Mouse (Mus musculus) heart, embryonic 15.5 days (tissue): ENCODE results near the gene Plbd1. TPM values are rescaled to one million over a fixed set of nuclear protein-coding genes. Genes with fewer than 3 reads are reported as not detected.

Experiments
- ATAC-seq: fragments of 200-750 bp; cut with Nextera tagmentation; replicated peaks from 2 replicates; pipeline ENCODE4 v1.8.0; 2017; ENCODE audit warnings: low read depth, moderate TSS enrichment; ENCODE audit not compliant: insufficient number of reproducible peaks, insufficient read depth, low FRiP score
- H3K27ac ChIP-seq: fragments of 300-500 bp; sonication (generic); 2 replicates; pipeline ENCODE4 v1.5.1; 2015; ENCODE audit warnings: mild to moderate bottlenecking, inconsistent platforms
- H3K27me3 ChIP-seq: fragments of 300-500 bp; sonication (generic); 2 replicates; pipeline ENCODE4 v1.6.1; 2015; ENCODE audit warnings: inconsistent platforms
- H3K36me3 ChIP-seq: fragments of 300-500 bp; sonication (generic); 2 replicates; pipeline ENCODE4 v1.6.1; 2015; ENCODE audit warnings: mild to moderate bottlenecking, inconsistent platforms
- H3K4me1 ChIP-seq: fragments of 300-500 bp; sonication (generic); replicated peaks from 2 replicates; pipeline ENCODE4 v1.6.1; 2015; ENCODE audit warnings: inconsistent platforms
- H3K4me2 ChIP-seq: fragments of 300-500 bp; sonication (generic); 2 replicates; pipeline ENCODE4 v1.6.1; 2015; ENCODE audit warnings: inconsistent platforms, mild to moderate bottlenecking, moderate library complexity
- H3K4me3 ChIP-seq: fragments of 300-500 bp; sonication (generic); 2 replicates; pipeline ENCODE4 v1.5.1; 2015; ENCODE audit warnings: mild to moderate bottlenecking, inconsistent platforms
- H3K9ac ChIP-seq: fragments of 300-500 bp; sonication (generic); 2 replicates; pipeline ENCODE4 v1.6.1; 2015; ENCODE audit warnings: mild to moderate bottlenecking, inconsistent platforms
- H3K9me3 ChIP-seq: fragments of 300-500 bp; sonication (generic); replicated peaks from 2 replicates; pipeline ENCODE4 v1.6.1; 2016; ENCODE audit warnings: inconsistent platforms
- WGBS: fragments of 180-500 bp; shearing (Covaris S2); methylation state at CpG from one replicate; pipeline ENCODE4 v1.1.7; 2015; ENCODE audit warnings: mixed read lengths; 5-methylcytosine and 5-hydroxymethylcytosine counted together
- polyA plus RNA-seq: library from polyadenylated mRNA; unstranded; fragments of >200 nt; fragmentation: Nextera tagmentation; extraction: Ambion mirVana; gene quantifications from 2 replicates; pipeline ENCODE4 v1.2.1, GENCODE M21; 2015

The Plbd1 gene
- polyA plus RNA-seq, 1 experiment from 2014 or later, result 4.8 TPM

DNA sequence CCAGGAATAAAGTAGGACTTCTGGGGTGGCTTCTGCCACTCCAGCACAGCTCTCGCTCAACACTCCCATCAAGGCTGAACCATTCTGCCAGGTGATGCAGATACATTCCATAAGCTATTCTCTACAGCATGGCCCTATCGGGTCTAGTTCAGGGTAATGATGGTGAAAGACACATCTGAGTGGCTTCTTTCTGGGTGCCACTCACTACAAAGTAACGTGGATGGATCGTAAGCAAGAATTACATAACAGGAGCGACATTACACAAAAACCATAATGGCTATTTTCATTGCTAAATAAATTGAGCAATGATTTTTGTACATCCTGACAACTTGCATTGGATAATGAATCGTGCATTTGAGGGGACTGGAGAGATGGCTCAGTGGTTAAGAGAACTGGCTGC lies 13.2 kb upstream of the Plbd1 start:
- no peak overlapping the region for H3K9ac ChIP-seq
- H3K4me2 ChIP-seq, result no peak overlapping the region
- no peaks in the 10 kb centered on the region for H3K36me3 ChIP-seq
- peaks cover 15% of the 10 kb centered on the region for H3K4me1 ChIP-seq
- no peak overlapping the region for H3K27ac ChIP-seq
- H3K4me3 ChIP-seq, result no peak overlapping the region
- 86% methylated on average over 6 of the region's 6 CpGs for whole genome bisulfite sequencing
- H3K27me3 ChIP-seq, result no peaks in the 10 kb centered on the region
- no peak for ATAC-seq
- H3K9me3 ChIP-seq, result peaks cover 8% of the 10 kb centered on the region

GRCm38 (mm10) chr6:136672467-136672866 lies 10.7 kb upstream of the Plbd1 start:
- H3K9ac ChIP-seq, result no peak overlapping the region
- H3K4me2 ChIP-seq, result peak overlapping the region; percentile 37; the same call in 1 of the 2 replicates
- H3K4me3 ChIP-seq, result no peak overlapping the region
- peaks cover 8% of the 10 kb centered on the region for H3K9me3 ChIP-seq
- H3K27me3 ChIP-seq, result 0 out of 2 replicates have a peak, but pooled peaks cover 3% of the 10 kb centered on the region
- ATAC-seq, result peak; percentile 86
- H3K27ac ChIP-seq, result peak overlapping the region; percentile 79
- peaks cover 22% of the 10 kb centered on the region for H3K4me1 ChIP-seq
- no peaks in the 10 kb centered on the region for H3K36me3 ChIP-seq
- WGBS, result 23% methylated on average over 7 of the region's 7 CpGs

DNA sequence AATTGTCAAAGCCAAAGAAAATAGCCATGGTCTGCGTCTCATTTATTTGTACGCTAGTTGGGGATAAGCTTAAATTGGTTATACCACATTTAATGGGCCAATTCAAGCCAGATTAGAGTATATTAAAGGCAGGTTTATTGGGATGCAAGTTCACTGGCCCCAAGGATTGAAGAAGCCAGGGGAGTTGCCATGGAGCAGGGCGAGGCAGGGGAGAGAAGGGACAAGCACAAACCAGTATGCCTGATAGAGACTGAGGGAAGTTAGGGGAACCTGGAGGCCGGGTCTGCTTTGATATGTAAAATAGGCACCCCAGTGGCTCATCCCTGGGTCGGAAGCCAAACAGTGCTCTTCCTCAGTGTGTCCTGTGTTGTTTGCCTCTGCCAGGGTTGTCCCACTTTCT lies 7.5 kb upstream of the Plbd1 start:
- no peak overlapping the region for H3K9ac ChIP-seq
- H3K4me3 ChIP-seq, result no peak overlapping the region
- ATAC-seq, result no peak
- no peaks in the 10 kb centered on the region for H3K36me3 ChIP-seq
- H3K27me3 ChIP-seq, result 0 out of 2 replicates have a peak, but pooled peaks cover 3% of the 10 kb centered on the region
- 76% methylated on average over 5 of the region's 5 CpGs for WGBS
- H3K4me1 ChIP-seq, result peaks cover 22% of the 10 kb centered on the region
- no peak overlapping the region for H3K4me2 ChIP-seq
- no peak overlapping the region for H3K27ac ChIP-seq
- peaks cover 7% of the 10 kb centered on the region for H3K9me3 ChIP-seq

DNA sequence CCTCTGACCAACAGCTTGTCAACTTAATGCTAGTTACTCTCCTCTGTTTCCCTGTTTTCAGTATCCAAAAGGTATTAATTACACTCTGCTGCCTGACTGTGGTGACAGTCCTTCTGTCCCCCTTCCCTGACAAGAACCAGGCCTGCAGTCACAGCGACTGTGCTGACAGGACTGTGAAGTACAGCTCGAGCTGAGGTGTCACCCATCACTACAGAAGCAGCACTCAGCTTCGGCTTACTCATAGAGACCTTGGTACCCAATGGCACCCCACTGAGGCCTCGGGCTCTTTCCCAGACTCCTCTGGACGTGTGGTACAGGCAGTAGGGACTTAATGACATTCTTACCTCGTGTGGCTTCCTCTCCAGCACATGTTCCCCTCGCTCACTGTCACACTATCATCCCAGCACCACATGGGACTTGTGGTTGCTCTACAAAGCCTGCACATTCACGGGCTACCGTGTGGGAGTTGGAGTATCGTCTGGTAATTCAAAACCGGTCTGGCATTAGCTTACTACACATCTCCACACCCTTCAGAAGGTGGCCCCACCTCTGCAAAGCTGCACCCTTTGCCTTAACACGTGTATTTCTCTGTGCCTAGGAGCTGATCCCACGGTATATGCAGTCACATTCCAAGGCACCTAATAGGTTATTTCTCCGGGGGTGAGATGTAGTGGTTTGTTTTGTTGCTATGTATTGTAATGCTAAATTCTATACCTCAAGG lies 6.7 kb upstream of the Plbd1 start:
- no peaks in the 10 kb centered on the region for H3K9me3 ChIP-seq
- no peak overlapping the region for H3K9ac ChIP-seq
- WGBS, result 29% methylated on average over 14 of the region's 14 CpGs
- H3K4me3 ChIP-seq, result no peak overlapping the region
- 0 out of 2 replicates have a peak, but pooled peaks cover 3% of the 10 kb centered on the region for H3K27me3 ChIP-seq
- H3K4me1 ChIP-seq, result peaks cover 22% of the 10 kb centered on the region
- no peak overlapping the region for H3K27ac ChIP-seq
- no peak for ATAC-seq
- H3K36me3 ChIP-seq, result no peaks in the 10 kb centered on the region
- H3K4me2 ChIP-seq, result no peak overlapping the region

DNA sequence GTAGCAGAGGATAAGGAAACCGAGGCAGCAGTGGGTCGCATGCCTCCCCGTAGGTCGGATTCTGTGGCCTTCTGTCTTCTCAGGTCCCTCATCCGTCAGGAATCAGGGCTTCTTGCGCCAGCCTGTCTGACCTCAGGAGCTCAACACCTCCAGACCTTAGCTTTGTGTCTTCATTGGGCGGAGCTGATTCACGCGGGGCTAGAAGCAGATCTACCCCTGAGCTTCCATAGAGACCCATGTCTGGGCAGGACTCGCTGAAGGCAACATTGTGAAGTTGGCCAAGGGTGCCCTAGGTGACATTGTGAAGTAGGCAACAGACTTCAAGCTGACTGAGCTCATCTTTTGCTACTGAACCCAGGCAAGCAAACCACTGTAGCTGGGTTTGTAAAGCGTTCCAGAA lies 335 bp upstream of the Plbd1 start:
- peak overlapping the region; percentile 52; the same call in 1 of the 2 replicates for H3K4me3 ChIP-seq

DNA sequence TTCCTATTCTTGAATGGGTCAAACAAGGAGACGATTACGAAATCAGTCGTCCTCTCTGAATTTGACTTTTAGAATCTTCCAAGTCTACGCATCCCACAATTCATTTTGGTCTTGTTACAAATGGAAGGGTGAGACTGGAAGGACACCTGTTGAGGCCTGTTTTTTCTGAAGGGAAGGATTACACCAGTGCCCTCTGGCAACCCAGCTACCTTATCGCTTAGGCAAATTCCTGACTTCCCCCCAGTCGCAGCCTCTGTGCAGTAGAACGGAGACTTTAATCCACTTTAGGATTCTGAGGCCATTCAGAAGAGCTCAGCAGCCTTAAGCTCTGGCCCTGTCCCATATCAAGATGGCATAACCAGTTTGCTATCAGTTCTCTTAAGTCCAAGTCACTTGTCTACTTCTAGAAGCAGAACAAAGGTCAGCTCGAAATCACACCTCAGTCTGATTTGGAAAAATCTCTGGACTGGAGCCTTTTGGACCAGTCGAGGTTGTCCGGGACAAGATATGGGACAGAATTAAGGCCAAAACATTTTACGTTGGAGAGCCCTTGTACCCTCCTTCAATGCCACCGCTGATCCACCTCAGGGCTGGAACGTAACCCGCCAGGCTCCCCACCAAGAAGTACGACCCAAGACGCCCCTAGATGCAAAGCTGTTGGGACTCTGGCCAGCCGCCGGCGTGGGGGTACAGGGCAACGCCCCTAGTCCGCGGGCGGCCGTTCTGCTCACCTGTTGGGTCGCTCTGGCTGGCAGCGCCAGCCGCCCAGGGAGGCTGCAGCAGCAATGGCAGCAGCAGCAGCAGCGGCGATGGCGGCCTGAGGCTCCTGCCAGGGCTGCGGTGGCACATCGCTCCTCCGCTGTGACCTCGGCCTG lies 660 bp downstream of the Plbd1 start:
- H3K9me3 ChIP-seq, result no peaks in the 10 kb centered on the region
- peak overlapping the region; percentile 52 for H3K4me3 ChIP-seq
- whole genome bisulfite sequencing, result 21% methylated on average over 34 of the region's 34 CpGs
- H3K4me1 ChIP-seq, result peaks cover 12% of the 10 kb centered on the region
- H3K27ac ChIP-seq, result no peak overlapping the region
- no peaks in the 10 kb centered on the region for H3K36me3 ChIP-seq
- H3K9ac ChIP-seq, result peak overlapping the region; percentile 56
- H3K4me2 ChIP-seq, result peak overlapping the region; percentile 88
- no peak for ATAC-seq
- H3K27me3 ChIP-seq, result peaks cover 22% of the 10 kb centered on the region

More for the DNA sequence above, 335 bp upstream of the Plbd1 start:
- peak overlapping the region; percentile 88 for H3K4me2 ChIP-seq
- H3K9ac ChIP-seq, result peak overlapping the region; percentile 56
- peaks cover 22% of the 10 kb centered on the region for H3K27me3 ChIP-seq
- 43% methylated on average over 11 of the region's 11 CpGs for WGBS
- H3K36me3 ChIP-seq, result no peaks in the 10 kb centered on the region
- peaks cover 12% of the 10 kb centered on the region for H3K4me1 ChIP-seq
- no peaks in the 10 kb centered on the region for H3K9me3 ChIP-seq
- ATAC-seq, result no peak
- no peak overlapping the region for H3K27ac ChIP-seq

DNA sequence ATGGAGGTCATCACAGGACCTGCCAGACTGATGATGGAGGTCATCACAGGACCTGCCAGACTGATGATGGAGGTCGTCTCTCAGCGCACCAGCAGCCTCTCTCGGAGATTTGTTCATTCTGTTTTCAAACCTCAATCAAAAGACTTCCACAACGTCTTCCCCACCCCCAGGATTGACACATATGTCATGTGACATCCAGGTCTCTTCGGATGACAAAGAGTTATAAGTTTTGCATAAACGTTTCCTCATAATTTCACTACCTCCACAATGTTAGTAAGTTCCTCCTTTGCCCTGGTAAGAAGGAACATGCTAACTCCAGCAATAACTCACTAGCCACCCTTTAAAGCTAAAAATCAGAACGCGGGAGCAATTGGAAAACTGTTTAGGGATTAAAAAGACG lies 2.5 kb downstream of the Plbd1 start:
- Histone ChIP-seq H3K4me1 (peaks cover 14% of the 10 kb centered on the region), H3K4me3 (no peak overlapping the region), H3K9me3 (no peaks in the 10 kb centered on the region), H3K9ac (no peak overlapping the region), H3K27ac (no peak overlapping the region), H3K36me3 (no peaks in the 10 kb centered on the region), H3K4me2 (no peak overlapping the region), H3K27me3 (peaks cover 22% of the 10 kb centered on the region)
- no peak for ATAC-seq
- WGBS, result 88% methylated on average over 9 of the region's 9 CpGs

- H3K4me2 ChIP-seq, result no peak overlapping the region
- H3K4me1 ChIP-seq, result peaks cover 14% of the 10 kb centered on the region
- WGBS, result 74% methylated on average over 4 of the region's 4 CpGs
- no peak for ATAC-seq
- no peak overlapping the region for H3K4me3 ChIP-seq
- no peak overlapping the region for H3K27ac ChIP-seq
- peaks cover 22% of the 10 kb centered on the region for H3K27me3 ChIP-seq
- no peak overlapping the region for H3K9ac ChIP-seq
- no peaks in the 10 kb centered on the region for H3K9me3 ChIP-seq
- no peaks in the 10 kb centered on the region for H3K36me3 ChIP-seq
Observed at GRCm38 (mm10) chr6:136658303-136658702, 3.4 kb downstream of the Plbd1 start.

GRCm38 (mm10) chr6:136655786-136656185 lies 5.9 kb downstream of the Plbd1 start:
- Histone ChIP-seq H3K9ac (no peak overlapping the region), H3K36me3 (no peaks in the 10 kb centered on the region), H3K4me1 (peaks cover 8% of the 10 kb centered on the region; the same call in 1 of the 2 replicates), H3K27ac (no peak overlapping the region), H3K4me2 (peak overlapping the region; percentile 40), H3K27me3 (peaks cover 3% of the 10 kb centered on the region; the same call in 1 of the 2 replicates), H3K9me3 (no peaks in the 10 kb centered on the region), H3K4me3 (0 out of 2 replicates have a peak overlapping the region, but pooled peaks have one; percentile 19)
- no peak for ATAC-seq
- 54% methylated on average over 11 of the region's 11 CpGs for WGBS

DNA sequence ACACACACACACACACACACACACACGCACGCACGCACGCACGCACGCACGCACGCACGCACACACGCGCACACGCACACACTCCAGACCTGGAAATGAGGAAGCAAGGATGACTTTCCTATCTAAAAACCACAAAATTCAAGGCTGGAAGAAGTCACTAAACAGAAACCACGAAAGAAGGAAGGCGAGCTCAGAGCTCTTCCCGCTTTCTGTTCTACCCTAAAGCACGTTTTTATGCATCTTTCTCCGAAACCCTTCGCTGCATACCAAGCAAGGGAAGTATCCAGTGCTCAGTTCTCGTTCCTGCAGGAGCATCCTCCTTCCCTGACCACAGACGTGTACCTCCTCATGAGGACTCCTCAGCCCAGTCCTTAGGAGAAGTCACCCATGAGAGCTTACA lies 7.3 kb downstream of the Plbd1 start:
- Histone ChIP-seq H3K9ac (no peak overlapping the region), H3K4me1 (peaks cover 8% of the 10 kb centered on the region; the same call in 1 of the 2 replicates), H3K27ac (no peak overlapping the region), H3K9me3 (no peaks in the 10 kb centered on the region), H3K4me3 (no peak overlapping the region), H3K27me3 (no peaks in the 10 kb centered on the region), H3K4me2 (no peak overlapping the region), H3K36me3 (no peaks in the 10 kb centered on the region)
- WGBS, result 88% methylated on average over 20 of the region's 20 CpGs
- no peak for ATAC-seq

DNA sequence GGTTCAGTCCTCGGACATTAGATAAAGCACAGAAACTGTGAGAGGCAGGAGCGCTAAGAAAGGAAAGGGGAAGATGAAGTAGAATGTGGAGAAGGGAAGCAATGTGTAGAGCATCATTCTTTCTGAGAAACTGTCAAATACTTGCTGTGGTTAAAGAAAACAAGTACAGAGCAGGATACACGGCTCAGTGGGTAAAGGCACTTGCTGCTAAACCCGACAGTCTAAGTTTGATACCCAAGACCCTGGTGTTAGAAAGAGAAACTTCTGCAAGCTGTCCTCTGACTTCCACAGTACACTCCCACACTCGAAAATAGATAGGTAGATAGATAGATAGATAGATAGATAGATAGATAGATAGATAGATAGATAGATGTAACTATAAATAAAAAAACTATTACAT lies 8.4 kb downstream of the Plbd1 start:
- Histone ChIP-seq H3K4me3 (no peak overlapping the region), H3K9ac (no peak overlapping the region), H3K9me3 (no peaks in the 10 kb centered on the region), H3K4me1 (peaks cover 8% of the 10 kb centered on the region; the same call in 1 of the 2 replicates), H3K27ac (no peak overlapping the region), H3K36me3 (no peaks in the 10 kb centered on the region), H3K4me2 (no peak overlapping the region), H3K27me3 (no peaks in the 10 kb centered on the region)
- 47% methylated on average over 5 of the region's 5 CpGs for WGBS
- no peak for ATAC-seq
